Mouse (Mus musculus): ENCODE results near the gene Cuta. TPM values are rescaled to one million over a fixed set of nuclear protein-coding genes. Genes with fewer than 3 reads are reported as not detected.

Gene Cuta
- polyA plus RNA-seq, 1 experiment from 2014 or later: 203 TPM

DNA sequence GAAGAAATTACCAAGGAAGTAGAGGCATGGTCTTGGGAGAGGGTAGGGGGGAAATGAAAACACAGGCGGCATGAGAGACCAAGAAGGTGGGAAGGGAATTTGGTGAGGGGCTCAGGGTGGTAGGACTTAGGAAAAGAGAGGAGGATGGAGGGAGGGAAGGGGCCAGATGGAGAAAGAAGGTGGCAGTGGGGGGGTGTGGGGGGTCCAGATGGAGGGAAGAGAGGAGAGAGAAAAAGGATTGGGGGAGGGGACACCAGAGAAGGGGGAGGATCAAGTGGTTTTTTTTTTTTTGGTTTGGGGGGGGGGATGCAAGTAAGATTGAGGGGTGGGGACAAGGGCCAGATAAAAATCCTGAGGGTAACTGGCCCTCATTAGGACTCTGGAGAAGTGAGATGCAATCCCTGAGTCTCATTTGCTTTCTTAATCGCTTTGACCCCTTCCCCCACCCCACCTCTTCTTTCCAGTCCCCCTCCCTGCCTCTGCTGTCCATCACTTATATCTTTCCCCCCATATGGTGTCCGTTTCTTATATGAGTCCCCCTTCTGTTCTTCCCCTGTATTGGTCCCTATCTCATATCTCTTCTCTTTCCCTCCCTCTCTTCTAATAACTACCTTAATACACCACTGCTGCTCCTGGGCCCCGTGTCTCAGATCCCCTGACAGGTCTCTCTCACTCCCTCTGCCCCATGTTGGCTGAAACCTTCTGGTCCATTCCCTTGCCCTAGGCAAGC lies 2.6 kb upstream of the Cuta start:
- Histone ChIP-seq H3K36me3 (peaks cover 6% of the 10 kb centered on the region), H3K27ac (peak overlapping the region; percentile 96), H3K4me2 (peak overlapping the region; percentile 69), H3K9me3 (replicated peaks) (no peaks in the 10 kb centered on the region), H3K4me3 (replicated peaks) (peak overlapping the region; percentile 49), H3K9ac (peak overlapping the region; percentile 50), H3K4me1 (peaks cover 63% of the 10 kb centered on the region), H3K27me3 (no peaks in the 10 kb centered on the region)
- 20% methylated on average over 4 of the region's 4 CpGs for WGBS
- no peak for ATAC-seq (replicated peaks; ENCODE audit: low FRiP score)

DNA sequence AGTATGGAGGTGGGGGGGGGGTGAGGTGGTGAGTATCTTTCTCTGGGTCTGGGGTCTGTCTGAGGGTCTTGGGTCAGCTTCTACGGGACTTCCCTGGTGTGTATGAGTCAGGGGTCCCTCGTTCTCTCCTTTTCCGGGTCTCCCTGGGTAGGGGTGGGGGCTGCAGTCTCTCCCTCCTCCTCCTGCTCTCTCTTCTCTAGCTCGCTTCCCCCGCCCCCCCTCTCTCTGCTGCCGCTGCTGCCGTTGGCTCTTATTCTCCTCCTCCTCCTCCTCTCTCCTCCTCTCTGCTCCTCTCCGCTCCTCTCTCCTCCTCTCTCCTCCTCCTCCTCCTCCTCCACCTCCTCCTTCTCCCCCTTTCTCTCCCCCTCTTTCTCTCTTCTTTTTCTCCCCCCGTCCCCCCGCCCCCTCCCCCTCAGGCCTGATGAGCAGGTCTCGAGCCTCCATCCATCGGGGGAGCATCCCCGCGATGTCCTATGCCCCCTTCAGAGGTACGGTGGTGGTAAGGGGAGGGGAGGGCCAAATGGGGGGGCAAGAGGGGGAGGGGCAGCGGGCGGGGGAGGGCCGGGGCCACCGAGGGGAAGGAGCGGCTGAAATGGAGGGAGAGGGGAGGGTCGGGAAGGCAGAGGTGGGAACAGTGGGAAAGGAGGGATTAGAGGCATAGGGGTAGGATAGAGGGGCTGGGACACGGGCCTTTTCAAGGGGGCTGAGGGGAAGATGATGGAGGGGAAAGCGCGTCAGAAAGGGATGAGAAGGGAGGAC lies 1.8 kb upstream of the Cuta start, which contains the start of gene Syngap1:
Gene Syngap1, plus strand, starts transcription at position 223 of the 759 bp plus-strand sequence.
- Histone ChIP-seq H3K9me3 (replicated peaks) (no peaks in the 10 kb centered on the region), H3K4me1 (peaks cover 60% of the 10 kb centered on the region), H3K36me3 (peaks cover 14% of the 10 kb centered on the region), H3K4me3 (replicated peaks) (peak within 1 kb of the TSS; percentile 71), H3K27me3 (no peaks in the 10 kb centered on the region), H3K9ac (peak within 1 kb of the TSS; percentile 55), H3K4me2 (peak within 1 kb of the TSS; percentile 98), H3K27ac (peak within 1 kb of the TSS; percentile 96)
- under 1% methylated on average over 21 of the region's 24 CpGs for WGBS
- ATAC-seq (replicated peaks; ENCODE audit: low FRiP score): no peak

DNA sequence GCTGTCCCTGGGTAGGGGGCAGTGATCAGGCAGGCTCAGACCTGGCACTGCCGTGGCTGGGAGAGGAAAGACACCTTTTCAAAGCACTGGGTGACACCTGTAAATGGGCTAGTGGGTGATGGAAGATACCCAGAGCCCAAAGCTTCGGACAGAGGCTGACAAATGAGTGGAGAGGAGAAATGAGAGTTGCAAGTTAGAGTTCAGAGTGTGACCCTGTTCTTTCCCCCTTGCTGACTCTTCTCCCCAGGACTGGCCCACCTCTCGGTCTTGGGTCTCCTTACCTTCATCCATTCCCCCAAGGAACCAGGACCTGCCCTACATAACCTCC lies 568 bp upstream of the Cuta start:
- Histone ChIP-seq H3K4me3 (replicated peaks) (peak overlapping the region; percentile 71), H3K9ac (peak overlapping the region; percentile 55), H3K4me2 (peak overlapping the region; percentile 98), H3K27ac (peak overlapping the region; percentile 96), H3K36me3 (peaks cover 26% of the 10 kb centered on the region), H3K27me3 (no peaks in the 10 kb centered on the region), H3K4me1 (peaks cover 50% of the 10 kb centered on the region), H3K9me3 (replicated peaks) (no peaks in the 10 kb centered on the region)
- peak; percentile 2; the same call in 1 of the 2 replicates for ATAC-seq (replicated peaks; ENCODE audit: low FRiP score)
- 4% methylated on average over 3 of the region's 3 CpGs for WGBS

DNA sequence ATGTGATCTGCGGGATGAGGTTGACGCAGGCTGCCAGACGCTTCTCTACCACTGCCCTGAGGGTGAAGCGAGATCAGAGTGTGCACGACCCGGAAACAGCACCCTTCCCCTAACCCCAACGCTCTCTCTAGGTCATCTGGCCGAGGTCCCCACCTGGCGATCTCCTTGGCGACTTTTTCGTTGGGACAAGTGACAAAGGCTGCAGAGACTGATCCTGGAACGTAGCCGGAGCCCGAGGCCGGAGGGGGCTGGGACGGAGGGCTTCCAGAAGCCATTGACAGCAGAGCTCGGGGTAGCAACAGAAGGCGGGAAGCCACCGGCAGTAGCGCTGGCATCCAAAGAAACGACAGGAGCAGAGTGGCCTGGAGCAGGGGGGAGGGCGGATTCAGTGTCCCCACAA lies 638 bp downstream of the Cuta start:
- H3K36me3 ChIP-seq: peaks cover 34% of the 10 kb centered on the region
- H3K9ac ChIP-seq: peak overlapping the region; percentile 80
- WGBS: under 1% methylated on average over 22 of the region's 22 CpGs
- peak overlapping the region; percentile 98 for H3K4me2 ChIP-seq
- H3K4me3 ChIP-seq (replicated peaks): peak overlapping the region; percentile 71
- ATAC-seq (replicated peaks; ENCODE audit: low FRiP score): no peak
- no peaks in the 10 kb centered on the region for H3K9me3 ChIP-seq (replicated peaks)
- no peaks in the 10 kb centered on the region for H3K27me3 ChIP-seq
- peak overlapping the region; percentile 95 for H3K27ac ChIP-seq
- peaks cover 59% of the 10 kb centered on the region for H3K4me1 ChIP-seq

DNA sequence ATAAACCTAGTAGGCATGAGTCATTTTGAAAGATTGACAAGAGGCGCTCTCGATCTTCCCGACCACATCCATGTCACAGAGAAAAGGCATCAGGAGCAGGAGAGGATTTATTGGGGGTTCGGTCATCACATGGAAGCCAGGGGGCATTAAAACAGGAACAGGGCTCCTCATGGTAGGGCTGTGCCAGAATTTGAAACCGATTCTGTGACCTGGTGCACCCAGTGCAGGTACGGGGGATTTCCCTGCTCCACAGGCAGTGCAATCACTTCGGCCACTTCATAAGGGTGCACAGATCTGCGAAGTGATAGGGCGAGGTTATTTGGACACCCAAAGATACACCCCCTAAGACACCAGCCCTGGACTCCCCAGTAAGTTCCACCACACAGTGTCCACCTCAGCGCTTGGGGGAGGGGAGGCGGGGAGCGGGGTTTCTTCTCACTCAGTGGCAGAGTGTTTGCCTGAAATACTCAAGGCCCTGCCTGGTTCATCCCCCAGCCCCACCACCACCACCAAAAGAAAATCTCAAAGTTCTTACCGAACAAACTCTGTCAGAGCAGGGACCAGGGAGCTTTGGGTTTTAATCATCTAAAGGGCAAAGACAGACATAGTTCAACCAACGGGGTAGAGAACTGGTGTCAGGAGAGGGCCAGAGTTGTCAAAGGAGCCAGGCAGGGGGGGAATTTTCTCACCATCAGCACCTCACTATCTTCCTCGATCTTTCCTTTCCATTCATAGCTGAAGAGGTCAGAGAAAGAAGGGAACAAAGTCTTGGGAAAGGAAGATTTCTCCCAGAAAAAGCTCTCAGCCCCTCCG lies 1.3 kb downstream of the Cuta start:
- H3K27me3 ChIP-seq: no peaks in the 10 kb centered on the region
- H3K9ac ChIP-seq: peak overlapping the region; percentile 80
- ATAC-seq (replicated peaks; ENCODE audit: low FRiP score): no peak
- no peaks in the 10 kb centered on the region for H3K9me3 ChIP-seq (replicated peaks)
- H3K27ac ChIP-seq: peak overlapping the region; percentile 95
- peaks cover 65% of the 10 kb centered on the region for H3K4me1 ChIP-seq
- H3K36me3 ChIP-seq: peaks cover 34% of the 10 kb centered on the region
- H3K4me3 ChIP-seq (replicated peaks): peak overlapping the region; percentile 71
- H3K4me2 ChIP-seq: peak overlapping the region; percentile 98
- WGBS: 52% methylated on average over 16 of the region's 16 CpGs

DNA sequence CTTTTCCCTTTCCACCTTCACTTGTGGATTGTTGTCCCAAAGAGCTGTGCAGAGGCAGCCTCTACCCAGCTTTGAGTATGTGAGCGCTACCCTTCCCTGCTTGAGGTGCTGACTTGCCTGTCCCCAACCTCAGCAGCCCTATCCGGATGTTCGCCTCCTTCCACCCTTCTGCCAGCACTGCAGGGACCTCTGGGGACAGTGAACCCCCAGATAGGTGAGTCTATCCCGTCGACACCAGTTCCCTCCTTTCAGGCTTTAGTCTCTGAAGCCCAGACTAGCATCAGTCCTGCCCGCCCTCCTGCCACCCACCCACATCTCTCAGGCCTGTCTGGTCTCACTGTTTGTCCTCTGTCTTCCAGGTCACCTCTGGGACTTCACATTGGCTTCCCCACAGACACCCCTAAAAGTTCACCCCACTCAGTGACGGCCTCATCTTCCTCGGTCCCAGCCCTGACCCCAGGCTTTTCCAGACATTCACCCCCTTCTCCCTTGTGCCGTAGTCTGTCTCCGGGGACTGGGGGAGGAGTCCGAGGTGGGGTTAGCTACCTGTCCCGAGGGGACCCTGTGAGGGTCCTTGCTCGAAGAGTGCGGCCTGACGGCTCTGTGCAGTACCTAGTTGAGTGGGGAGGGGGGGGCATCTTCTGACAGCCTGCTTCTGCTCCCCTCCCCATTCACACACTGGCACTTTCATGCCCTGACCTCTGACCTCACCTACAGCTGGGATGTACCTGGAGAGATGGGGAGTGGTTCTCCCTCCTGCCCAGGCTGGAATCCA lies 2.3 kb downstream of the Cuta start:
- H3K4me1 ChIP-seq: peaks cover 66% of the 10 kb centered on the region
- 81% methylated on average over 15 of the region's 15 CpGs for WGBS
- peak overlapping the region; percentile 71; the same call in 1 of the 2 replicates for H3K4me3 ChIP-seq (replicated peaks)
- no peak overlapping the region for H3K9ac ChIP-seq
- no peak for ATAC-seq (replicated peaks; ENCODE audit: low FRiP score)
- H3K4me2 ChIP-seq: peak overlapping the region; percentile 98
- H3K36me3 ChIP-seq: peaks cover 34% of the 10 kb centered on the region
- no peaks in the 10 kb centered on the region for H3K9me3 ChIP-seq (replicated peaks)
- no peaks in the 10 kb centered on the region for H3K27me3 ChIP-seq
- H3K27ac ChIP-seq: no peak overlapping the region

DNA sequence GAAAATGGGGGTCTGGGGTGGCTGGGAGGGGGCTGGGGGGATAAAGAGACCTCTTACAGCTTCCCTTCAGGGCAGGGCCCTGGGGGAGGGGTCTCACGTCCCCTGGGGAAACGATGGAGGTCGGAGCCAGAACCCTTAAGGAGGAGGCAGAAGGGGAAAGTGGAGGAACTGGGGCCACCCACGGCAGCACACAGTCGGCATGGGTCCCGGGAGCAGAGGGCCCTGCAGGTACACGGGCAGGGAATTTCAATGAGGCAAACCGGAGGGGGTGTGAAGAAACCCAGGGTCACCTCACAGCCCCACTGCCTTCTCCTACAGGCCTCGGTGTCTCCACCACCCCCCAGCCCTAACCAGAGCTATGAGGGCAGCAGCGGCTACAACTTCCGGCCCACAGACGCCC lies 2.9 kb downstream of the Cuta start:
- ATAC-seq (replicated peaks; ENCODE audit: low FRiP score): no peak
- H3K9ac ChIP-seq: no peak overlapping the region
- H3K36me3 ChIP-seq: peaks cover 34% of the 10 kb centered on the region
- 84% methylated on average over 12 of the region's 12 CpGs for WGBS
- H3K4me1 ChIP-seq: peaks cover 60% of the 10 kb centered on the region
- H3K4me3 ChIP-seq (replicated peaks): no peak overlapping the region
- H3K27ac ChIP-seq: no peak overlapping the region
- no peaks in the 10 kb centered on the region for H3K27me3 ChIP-seq
- H3K4me2 ChIP-seq: no peak overlapping the region
- no peaks in the 10 kb centered on the region for H3K9me3 ChIP-seq (replicated peaks)

DNA sequence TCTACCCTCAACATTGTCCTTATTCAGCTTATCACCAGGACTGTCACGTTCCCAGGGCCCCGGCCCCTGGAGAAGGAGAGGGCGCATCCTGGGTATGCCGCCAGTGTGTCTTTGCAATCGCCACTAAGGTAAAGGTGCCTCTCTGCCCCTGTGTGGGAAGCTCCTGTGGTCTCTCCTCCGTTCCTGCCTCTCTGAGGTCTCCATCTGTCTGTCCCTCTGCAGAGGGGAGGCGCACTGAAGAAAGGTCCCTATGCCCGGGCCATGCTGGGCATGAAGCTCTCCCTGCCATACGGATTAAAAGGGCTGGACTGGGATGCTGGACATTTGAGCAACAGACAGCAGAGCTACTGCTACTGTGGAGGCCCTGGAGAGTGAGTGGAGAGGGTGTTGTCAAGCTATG lies 4.3 kb downstream of the Cuta start:
- Histone ChIP-seq H3K4me1 (peaks cover 47% of the 10 kb centered on the region), H3K27me3 (no peaks in the 10 kb centered on the region), H3K9ac (no peak overlapping the region), H3K4me2 (no peak overlapping the region), H3K9me3 (replicated peaks) (no peaks in the 10 kb centered on the region), H3K36me3 (peaks cover 42% of the 10 kb centered on the region), H3K4me3 (replicated peaks) (no peak overlapping the region), H3K27ac (no peak overlapping the region)
- no peak for ATAC-seq (replicated peaks; ENCODE audit: low FRiP score)
- WGBS: 89% methylated on average over 9 of the region's 9 CpGs

DNA sequence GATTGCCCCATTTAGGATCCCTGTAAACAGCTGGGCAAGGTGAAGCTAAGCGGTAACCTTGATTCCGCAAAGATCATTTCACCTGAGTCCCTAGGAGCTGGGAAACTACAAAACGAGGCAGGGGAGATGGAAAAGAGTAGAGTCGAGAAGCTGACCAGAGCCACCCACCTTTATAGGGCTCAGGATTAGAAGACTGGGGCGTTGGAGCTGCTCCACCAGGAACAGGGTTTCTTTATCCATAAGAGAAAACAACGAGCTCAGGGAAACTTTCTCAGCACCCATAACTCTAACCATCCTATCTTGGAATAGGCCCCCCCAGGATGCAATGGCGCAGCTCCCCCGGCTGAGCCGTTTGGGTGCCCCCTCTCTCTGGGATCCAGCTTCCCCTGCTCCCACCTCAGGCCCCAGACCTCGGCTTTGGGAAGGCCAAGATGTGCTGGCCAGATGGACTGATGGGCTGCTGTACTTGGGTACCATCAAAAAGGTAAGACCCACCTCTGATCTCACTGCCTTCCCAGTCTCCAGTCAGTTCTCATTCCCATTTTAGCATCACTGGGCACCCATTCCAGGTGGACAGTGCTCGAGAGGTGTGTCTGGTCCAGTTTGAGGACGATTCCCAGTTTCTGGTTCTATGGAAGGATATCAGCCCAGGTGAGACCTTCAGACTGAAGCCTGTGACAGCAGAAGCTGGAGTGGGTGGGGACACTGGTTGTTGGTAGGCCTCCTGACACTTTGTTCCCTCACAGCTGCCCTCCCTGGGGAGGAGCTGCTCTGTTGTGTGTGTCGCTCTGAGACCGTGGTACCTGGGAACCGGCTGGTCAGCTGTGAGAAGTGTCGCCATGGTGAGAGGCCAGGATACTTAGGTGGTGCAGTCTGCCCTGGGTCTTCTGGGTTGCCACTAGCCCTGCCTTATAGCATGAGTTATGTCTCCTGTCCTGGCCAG lies 5.2 kb downstream of the Cuta start:
- Histone ChIP-seq H3K36me3 (peaks cover 51% of the 10 kb centered on the region), H3K4me2 (peak overlapping the region; percentile 97), H3K27me3 (no peaks in the 10 kb centered on the region), H3K9ac (peak overlapping the region; percentile 81), H3K4me1 (peaks cover 44% of the 10 kb centered on the region), H3K4me3 (replicated peaks) (peak overlapping the region; percentile 75), H3K27ac (peak overlapping the region; percentile 91; the same call in 1 of the 2 replicates), H3K9me3 (replicated peaks) (no peaks in the 10 kb centered on the region)
- WGBS: 75% methylated on average over 16 of the region's 16 CpGs
- no peak for ATAC-seq (replicated peaks; ENCODE audit: low FRiP score)

DNA sequence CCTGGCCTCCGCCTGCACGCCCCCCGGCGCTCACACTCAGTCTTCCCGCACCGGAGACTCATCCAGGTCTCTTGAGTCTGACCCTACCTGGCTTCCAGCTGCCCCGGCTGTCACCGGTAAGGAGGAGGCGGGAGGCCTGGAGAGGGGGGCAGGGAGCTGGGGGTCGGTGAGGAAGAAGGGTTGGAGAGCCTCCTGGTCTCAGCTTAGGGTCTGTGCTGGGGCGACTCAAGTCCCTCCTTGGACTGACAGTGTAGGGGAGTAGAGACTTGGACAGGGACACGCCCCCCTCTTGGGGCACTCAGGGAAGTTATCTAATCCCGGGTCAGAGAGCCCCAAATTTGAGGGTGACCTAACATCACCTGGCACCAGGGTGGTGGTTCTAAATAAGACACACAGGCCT lies 6.0 kb downstream of the Cuta start:
- peaks cover 40% of the 10 kb centered on the region for H3K4me1 ChIP-seq
- H3K9ac ChIP-seq: peak overlapping the region; percentile 81
- no peaks in the 10 kb centered on the region for H3K9me3 ChIP-seq (replicated peaks)
- ATAC-seq (replicated peaks; ENCODE audit: low FRiP score): peak; percentile 45
- WGBS: 6% methylated on average over 13 of the region's 13 CpGs
- H3K4me3 ChIP-seq (replicated peaks): peak overlapping the region; percentile 75
- H3K27me3 ChIP-seq: no peaks in the 10 kb centered on the region
- H3K4me2 ChIP-seq: peak overlapping the region; percentile 97
- H3K36me3 ChIP-seq: peaks cover 57% of the 10 kb centered on the region
- H3K27ac ChIP-seq: peak overlapping the region; percentile 91
